Mouse (Mus musculus) testis, adult 10 weeks (tissue): Measurements from ENCODE around the gene Car14. TPM values are rescaled to one million over a fixed set of nuclear protein-coding genes. Genes with fewer than 3 reads are reported as not detected.

Experiments
- polyA plus RNA-seq: library from polyadenylated mRNA; stranded (reverse); fragments of 350-450 nt; fragmentation: Illumina TruSeq; extraction: RNeasy Lipid Tissue Mini Kit (QIAGEN cat#74804); gene quantifications from one replicate; pipeline ENCODE4 v1.2.3, GENCODE M21; 2014; ENCODE audit warnings: low read depth, low replicate concordance

Gene Car14
- 1.8 TPM for polyA plus RNA-seq

DNA sequence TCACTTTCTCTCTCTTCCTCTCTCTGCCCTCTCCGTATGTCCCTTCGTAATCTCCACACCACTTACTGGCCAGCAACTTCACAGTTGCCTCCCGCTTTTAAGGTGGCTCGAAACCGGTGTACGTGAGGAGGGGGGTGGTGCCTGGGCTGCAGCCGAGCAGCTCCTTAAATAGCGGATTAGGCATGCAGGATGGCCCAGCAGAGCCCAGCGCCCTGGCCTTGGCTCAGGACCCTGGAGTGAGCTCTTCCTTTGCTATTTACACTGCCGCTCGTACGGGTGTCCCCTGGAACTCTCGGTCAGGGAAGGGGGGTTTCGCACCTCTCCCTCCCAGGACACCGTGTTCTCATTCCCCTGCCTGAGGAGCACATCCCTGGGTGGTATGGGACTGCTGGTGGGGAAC lies at the start of gene Car14:
TSS of gene Car14 (minus strand) at position 124 of the 400 bp plus-strand sequence.

GRCm38 (mm10) chr3:95928658-95929503 lies 24.4 kb upstream of the Car14 start, which contains the start of gene Anp32e:
Anp32e (plus strand) TSS chr3:95929246.

DNA sequence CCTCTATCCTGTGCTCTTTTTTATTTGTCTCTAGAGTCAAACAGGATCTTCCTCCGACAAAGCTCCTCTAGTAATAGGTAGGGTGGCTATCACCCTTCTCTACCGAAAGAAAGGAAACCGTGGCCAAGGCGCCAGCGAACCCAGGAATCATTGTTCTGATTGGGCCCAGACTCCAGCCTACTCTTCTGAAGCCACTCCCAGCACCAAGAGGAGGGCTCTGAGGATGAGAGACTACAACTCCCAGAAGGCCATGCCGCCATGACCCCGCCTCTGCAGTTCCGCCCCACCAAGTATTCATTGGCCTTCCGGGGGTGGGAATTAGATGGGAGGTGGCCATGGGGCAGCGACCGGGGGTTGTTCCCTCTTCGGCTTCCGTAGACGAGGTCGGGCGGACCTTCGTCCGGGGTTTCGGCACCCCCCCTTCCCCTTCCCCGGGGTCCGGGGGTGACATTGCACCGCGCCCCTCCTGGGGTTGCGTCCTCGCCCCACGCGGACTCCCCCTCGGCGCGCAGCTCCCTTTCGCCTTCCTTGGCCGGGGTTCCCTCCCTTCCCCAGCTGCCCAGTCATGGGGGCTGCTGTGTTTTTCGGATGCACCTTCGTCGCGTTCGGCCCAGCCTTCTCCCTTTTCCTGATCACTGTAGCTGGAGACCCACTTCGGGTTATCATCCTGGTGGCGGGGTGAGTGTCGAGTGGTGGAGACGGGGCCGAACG lies 10.7 kb downstream of the Car14 start, which contains the start of gene Aph1a:
TSS of gene Aph1a (plus strand) at position 364 of the 711 bp plus-strand sequence.

DNA sequence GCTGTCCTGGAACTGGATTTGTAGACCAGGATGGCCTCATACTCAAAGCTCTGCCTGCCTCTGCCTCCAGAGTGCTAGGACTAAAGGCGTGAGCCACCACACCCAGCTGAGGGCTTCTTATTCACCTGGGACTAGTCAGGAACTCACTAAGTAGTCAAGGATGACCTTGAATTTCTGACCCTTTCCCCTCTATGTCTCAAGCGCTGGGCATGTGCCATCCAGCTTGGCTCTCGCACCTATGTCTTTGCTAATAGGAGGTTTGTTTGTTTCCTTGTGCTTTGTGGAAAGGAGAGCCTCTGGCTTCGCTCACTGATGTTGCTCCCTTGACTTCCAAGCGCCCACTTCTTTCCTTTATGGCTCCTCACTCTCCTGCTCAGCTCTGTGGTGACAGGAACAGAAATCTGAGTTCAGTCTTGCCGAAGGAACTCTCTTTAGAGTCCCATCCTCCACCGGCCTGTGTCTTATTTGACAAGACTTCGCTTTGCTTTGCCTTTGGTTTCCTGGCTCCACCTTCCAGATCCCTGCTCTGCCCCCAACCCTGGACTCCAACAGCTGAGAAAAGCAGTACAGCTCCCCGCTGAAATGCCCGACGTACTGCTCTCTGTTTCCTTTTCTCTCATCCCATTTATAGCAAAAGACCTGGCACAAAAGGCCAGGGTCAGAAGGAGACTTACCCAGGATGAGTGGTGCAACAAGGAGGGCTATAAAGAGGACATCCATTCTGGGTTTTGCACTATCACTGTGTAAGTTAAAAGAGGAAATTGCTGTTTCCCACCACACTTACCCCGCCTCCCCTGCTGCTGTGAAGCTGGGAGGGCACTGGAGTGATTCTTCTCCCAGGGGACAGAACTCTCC lies 13.1 kb downstream of the Car14 start, which contains the start of gene BC028528:
TSS of gene BC028528 (minus strand) at position 795 of the 855 bp plus-strand sequence.

GRCm38 (mm10) chr3:95881979-95882815 lies 22.3 kb downstream of the Car14 start, which contains the start of gene Ciart:
Ciart (minus strand) TSS chr3:95882251.

DNA sequence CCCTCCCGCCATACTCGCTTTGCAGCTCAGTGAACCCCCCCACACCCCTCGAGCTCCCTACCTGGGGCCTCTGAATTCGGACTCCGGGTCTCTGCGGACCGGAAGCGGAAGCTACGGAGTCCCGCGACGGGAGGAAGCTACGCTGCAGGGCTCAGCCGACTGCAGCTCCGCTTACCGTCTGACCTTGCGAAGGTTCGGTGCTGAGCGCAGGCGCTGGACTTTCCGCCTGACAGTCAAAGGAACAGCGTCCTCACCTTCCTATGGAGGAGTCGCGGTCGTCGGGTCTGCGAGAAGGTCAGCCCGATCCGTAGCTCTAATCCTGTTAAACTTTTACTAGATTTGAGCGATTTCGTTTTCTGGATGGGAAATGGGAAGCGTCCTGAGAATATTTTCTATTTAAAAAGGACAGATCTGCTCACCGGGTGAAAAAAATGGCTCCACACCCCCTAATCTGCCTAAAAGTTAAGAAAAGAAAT lies 33.1 kb downstream of the Car14 start, which contains the start of gene Mrps21:
TSS of gene Mrps21 (minus strand) at position 128 of the 476 bp plus-strand sequence.

DNA sequence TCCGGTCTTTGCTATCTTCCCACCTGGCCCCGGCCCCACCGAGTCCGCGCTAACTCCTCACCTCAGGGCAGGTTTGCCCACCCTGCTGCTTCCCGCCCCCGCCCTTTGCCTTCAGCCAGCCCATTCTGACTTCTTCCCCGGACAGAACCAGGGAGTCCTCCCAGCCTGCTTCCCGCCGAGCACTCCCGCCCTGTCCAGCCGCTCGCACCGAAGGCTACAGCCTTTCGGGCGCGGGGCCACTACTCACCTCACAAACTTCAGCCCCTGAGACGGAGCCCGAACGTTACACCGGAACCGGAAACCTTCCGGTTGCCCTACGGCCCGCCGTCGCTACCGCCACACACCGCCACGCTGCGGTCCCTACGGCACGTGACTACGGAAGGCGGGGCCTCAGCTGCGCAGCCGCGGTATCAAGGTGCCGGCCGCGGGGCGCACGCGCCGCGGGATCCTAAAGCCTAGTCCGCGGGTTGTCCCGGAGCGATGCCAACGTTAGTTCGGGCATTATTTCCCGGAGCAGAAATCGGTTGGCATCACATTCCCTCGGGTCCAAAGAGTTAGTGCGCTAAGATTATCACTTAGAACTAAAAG lies 48.9 kb downstream of the Car14 start, which contains the start of gene Prpf3:
TSS of gene Prpf3 (minus strand) at position 384 of the 588 bp plus-strand sequence.

Other genes starting within 250 kb of the Car14 start
- 72.5 TPM for gene Mcl1, start 245.9 kb downstream of the Car14 start, polyA plus RNA-seq
- 0.08 TPM for gene Adamtsl4, start 216.8 kb downstream of the Car14 start, polyA plus RNA-seq
- 0.95 TPM for gene Ecm1, start 165.1 kb downstream of the Car14 start, polyA plus RNA-seq
- gene Tars2, start 144.5 kb downstream of the Car14 start, polyA plus RNA-seq = 12.8 TPM
- gene Rprd2, start 85.8 kb downstream of the Car14 start, polyA plus RNA-seq = 29.8 TPM
- gene Prpf3, start 48.8 kb downstream of the Car14 start, polyA plus RNA-seq = 39.6 TPM
- 11.8 TPM for gene Mrps21, start 33.2 kb downstream of the Car14 start, polyA plus RNA-seq
- 4.8 TPM for gene Ciart, start 22.4 kb downstream of the Car14 start, polyA plus RNA-seq
- 7.3 TPM for gene BC028528, start 12.7 kb downstream of the Car14 start, polyA plus RNA-seq
- gene Aph1a, start 10.7 kb downstream of the Car14 start, polyA plus RNA-seq = 3.9 TPM
- 34.5 TPM for gene Anp32e, start 24.6 kb upstream of the Car14 start, polyA plus RNA-seq
- gene Plekho1, start 91.3 kb upstream of the Car14 start, polyA plus RNA-seq = 8.6 TPM
- 15.0 TPM for gene Vps45, start 153.8 kb upstream of the Car14 start, polyA plus RNA-seq
- gene Otud7b, start 199.8 kb upstream of the Car14 start, polyA plus RNA-seq = 27.4 TPM